Mouse (Mus musculus): ENCODE data around the gene Ccdc74a.
"Not testable (repeated sequence)": the region's sequence is repeated elsewhere in the genome, so short reads cannot be mapped to it uniquely, and the experiment has no call there.

Gene Ccdc74a

DNA sequence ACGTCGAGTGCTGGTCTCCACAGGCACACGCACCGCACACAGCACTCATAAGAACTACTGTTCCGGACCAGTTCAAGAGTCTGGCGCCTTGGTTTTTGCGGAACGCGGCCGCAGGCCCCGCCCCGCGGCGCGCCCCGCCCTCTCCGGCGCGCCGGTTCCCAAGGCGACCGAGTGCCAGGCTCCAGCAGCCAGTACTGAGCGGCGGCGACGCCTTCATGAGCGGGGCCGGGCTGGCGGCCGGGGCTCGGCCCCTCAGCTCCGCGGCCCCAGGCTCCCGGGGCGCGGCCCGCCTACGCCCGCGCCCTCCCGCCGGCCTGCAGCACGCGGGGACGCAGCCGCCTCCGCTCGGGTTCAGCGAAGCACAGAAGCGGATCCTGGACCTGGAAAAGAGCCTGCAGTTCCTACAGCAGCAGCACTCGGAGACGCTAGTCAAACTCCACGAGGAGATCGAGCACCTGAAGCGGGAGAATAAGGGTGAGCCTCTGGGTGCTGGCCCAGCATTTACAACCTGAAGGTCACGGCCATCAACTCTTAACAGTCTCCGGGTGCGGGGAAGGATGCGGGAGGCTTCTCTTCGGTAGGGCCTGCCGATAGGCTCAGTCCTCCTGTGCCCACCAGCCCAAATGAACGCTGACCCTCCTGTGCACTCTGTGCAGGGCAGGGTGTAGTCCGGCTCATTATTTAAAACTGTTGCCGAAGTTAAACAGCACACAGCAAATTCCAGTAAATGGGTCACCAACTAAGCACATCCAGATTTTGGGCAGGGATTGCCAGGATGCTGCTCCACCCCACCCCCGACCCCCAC is at the start of gene Ccdc74a:
TSS of gene Ccdc74a (plus strand) at position 161 of the 805 bp plus-strand sequence.
- peak; percentile 84 for DNase-seq

- no peak for DNase-seq
Measured at GRCm38 (mm10) chr16:17600944-17601562, 45.2 kb upstream of the Ccdc74a start.

DNA sequence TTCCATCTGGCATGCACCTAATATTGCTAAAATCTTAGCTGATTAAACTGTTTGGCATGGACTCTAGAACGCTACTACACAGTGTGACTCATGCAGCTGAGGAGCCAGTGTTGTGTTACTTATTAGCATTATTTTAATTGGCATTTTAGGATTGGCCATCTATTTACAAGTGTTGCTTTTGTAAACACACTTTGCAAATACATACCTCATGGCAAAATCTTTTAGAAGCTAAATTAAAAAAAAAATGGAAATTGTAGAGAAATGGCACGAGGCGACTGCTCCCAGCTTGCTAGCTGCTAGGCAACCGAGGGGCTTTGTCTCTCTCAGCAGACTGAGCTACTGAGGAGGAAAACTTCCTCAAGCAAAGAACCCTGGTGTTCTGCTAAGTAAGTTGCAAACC is 41.3 kb upstream of the Ccdc74a start:
- DNase-seq, result no peak

- DNase-seq, result no peak
Measured at GRCm38 (mm10) chr16:17605684-17606083, 40.6 kb upstream of the Ccdc74a start.

- DNase-seq, result no peak
Measured at GRCm38 (mm10) chr16:17611383-17611782, 34.9 kb upstream of the Ccdc74a start.

- not testable (repeated sequence) for DNase-seq
Measured at GRCm38 (mm10) chr16:17614740-17615139, 31.5 kb upstream of the Ccdc74a start.

- no peak for DNase-seq
Measured at GRCm38 (mm10) chr16:17616212-17616611, 30.1 kb upstream of the Ccdc74a start.

GRCm38 (mm10) chr16:17617922-17618565 is 28.2 kb upstream of the Ccdc74a start:
- DNase-seq, result peak; percentile 40

DNA sequence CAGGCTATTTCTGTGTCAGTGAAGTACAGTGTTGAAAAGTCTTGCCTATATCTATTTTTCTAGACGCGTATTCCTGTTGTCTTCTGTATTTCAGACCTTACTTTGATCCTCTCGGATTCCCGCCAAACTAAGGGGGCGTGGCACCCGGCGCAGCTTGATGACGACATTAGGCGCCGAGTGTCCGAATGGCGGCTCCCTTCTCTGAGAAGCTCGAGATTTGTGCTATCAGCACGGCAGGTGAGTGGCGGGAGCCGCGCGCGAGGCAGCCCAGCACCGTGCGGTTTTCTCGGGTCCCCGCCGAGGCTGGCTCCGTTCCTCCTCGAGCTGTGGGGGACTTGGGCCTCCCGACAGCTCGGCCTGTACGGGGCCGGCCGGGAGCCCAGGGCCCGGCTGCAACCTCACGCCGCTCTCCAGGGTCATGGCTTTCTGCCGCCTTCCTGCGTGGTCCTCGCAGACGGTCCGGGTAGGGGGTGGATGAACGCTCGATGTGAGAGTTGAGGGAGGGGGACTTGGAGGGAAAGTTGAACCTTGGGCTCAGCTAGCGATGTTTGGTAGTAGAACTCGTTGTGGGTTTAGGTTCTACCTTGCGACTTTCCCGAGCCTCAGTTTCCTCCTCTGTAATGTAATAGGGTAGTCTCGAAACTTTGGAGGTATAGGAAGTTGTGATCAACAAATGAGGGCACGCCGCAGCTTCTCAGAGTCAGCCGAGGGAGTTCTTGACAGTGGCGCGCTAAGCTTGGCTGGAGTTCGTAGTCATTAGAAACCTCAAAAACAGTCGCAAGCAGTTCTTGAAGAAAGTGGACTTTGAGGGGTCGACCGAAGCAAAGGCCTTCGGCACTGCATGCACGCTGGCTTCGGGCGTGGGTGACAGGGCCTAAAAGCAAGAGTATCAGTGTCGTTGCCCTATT is 26.8 kb upstream of the Ccdc74a start, which contains the start of gene Smpd4:
TSS of gene Smpd4 (plus strand) at position 157 of the 908 bp plus-strand sequence.
- DNase-seq, result peak; percentile 85

- no peak for DNase-seq
Measured at GRCm38 (mm10) chr16:17621936-17622335, 24.3 kb upstream of the Ccdc74a start.

DNA sequence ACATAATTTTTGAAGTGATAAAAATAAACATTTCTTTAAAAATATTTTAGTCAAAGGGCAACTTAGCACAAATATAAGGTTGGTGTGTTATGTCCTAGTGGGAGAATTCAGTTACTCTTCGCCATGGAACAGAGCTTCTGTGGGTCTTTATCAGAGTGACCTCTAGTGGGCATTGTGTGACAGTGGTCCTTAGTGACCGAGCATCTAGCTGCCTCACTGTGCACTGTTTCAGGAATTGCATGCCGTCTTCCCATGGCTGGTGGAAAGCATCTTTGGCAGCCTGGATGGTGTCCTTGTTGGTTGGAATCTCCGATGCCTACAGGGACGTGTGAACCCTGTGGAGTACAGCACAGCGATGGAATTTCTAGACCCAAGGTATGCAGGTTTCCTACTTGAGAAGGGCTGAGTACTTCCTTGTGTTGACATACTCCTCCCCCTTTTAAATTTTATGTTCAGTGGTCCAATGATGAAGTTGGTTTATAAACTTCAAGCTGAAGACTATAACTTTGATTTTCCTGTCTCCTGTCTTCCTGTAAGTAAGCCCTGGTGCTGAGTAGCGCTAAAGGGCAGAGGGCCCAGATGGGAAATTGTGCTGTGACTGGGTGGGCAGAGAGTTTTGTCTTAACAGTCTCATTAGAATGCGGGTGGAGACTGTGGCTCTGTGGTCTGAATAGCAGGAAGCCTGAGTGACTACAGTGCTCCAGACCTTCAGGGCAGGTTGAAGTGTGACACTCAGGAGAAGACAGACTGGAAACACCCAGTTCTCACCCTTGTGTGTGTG is 20.6 kb upstream of the Ccdc74a start:
- no peak for DNase-seq

GRCm38 (mm10) chr16:17626269-17626555 is 20.1 kb upstream of the Ccdc74a start:
- no peak for DNase-seq

DNA sequence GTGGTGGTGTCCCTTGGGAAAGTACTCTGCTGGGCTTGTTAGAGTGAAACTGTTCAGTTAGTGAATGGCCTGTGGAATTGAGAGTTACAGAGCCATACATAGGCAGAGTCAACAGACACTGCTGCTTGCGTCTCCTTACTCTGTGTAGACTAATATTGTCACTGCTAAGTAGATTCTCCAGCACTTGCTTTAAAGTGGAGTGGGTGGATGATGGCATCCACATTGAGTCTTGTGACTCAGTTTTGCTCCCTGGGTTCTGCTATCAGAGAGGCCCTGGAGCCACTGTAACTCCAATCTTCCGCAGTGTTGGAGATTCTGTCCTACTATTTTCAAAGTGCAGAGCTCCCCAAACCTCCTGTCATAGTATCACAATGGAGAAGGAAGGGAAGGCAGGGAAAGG is 13.7 kb upstream of the Ccdc74a start:
- DNase-seq, result no peak

DNA sequence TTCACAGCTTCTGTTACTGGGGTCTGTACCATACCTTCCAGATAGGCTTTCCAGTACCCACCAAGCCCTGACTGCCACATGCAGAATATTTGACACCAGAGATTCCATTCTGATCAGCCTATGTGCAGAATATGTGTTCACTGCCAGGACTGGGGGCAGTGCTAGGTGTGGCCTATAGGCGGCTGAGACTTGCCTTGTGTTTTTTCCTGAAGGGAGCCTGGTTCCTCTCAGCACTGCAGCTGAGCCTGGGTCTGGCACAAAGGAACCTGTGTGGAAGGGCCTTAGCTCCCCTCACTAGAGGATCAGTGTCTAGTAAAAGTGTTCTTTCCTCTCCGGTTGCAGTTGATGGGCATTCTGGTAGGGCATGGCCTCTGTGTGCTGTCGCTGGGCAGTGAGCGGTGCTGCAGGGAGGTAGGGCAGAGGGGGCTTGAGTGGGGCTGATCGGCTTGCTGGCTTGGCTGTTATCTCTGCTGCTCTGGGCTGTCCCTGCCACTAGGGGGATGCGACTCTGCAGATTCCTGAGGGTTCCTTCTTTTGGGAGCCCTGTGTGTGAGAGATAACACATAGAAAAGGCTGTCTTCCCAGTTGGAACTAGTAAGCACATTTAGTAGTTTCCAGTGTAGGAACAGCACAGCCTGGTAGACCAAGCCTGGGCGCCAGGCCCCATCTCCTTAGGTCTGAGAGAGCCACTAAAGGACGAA is 12.6 kb upstream of the Ccdc74a start:
- no peak for DNase-seq

GRCm38 (mm10) chr16:17636904-17637303 is 9.4 kb upstream of the Ccdc74a start:
- DNase-seq, result no peak

DNA sequence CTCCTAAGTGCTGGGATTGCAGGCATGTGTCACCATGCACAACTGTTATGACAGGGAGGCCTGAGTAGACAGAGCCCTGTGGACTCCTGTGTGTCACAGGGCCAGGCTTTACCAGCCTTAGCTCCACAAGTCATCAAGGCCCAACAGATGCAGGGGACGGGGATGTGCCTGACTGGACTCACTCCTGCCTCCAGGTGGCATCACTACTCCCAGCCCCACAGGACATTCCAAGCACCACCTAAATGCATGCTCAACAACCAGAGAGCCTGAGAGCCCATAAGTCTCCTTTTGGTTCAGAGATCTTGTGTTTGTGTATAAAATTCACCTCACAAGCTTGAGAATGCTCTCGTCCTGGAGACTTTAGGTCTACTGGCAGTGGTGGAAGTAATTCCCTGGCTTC is 8.7 kb upstream of the Ccdc74a start:
- no peak for DNase-seq

GRCm38 (mm10) chr16:17638036-17638628 is 8.1 kb upstream of the Ccdc74a start:
- no peak for DNase-seq

- DNase-seq, result no peak
Measured at GRCm38 (mm10) chr16:17639081-17639480, 7.2 kb upstream of the Ccdc74a start.

GRCm38 (mm10) chr16:17639951-17640350 is 6.3 kb upstream of the Ccdc74a start:
- DNase-seq, result no peak

DNA sequence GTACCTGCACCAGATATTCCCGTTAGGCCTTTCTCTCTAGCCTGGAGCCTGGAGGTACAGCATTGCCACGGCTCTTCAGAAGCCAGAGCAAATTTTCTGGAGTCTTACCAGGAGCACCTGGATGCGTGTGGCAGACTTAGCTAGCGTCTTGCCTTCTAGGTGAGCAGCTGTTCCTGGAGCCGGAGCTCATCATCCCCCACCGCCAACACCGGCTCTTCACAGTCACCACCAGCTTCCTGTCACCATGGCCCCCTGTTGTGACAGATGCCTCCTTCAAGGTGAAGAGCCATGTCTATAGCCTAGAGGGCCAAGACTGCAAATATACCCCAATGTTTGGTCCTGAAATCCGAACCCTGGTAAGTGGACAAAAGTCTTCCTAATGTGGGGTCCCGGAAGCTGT is 5.6 kb upstream of the Ccdc74a start:
- no peak for DNase-seq

- DNase-seq, result peak; percentile 46
Measured at GRCm38 (mm10) chr16:17641301-17641700, 5.0 kb upstream of the Ccdc74a start.
